Mouse (Mus musculus): ENCODE data around the gene Gm3880. TPM values are rescaled to one million over a fixed set of nuclear protein-coding genes. Genes with fewer than 3 reads are reported as not detected.

Gm3880 gene
- total and polyA plus RNA-seq, 3 experiments = not detected

DNA sequence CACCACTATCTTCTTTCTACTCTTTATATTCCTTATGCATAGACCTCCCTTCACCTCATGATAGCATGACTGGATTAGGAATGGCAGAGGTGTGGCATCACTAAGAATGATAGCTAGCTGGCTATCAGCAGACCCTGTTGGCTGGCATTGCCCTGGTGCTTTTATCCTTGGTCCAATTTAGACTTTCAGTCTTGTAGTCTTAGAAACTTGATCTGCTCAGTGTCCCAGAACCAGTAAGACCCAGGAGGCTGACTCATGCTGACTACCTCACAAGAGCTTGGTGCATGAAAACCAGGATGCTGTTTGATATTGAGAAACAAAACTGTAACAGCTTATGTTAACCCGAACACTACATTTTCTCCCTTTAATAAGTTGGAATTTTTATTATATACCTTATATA lies 41.1 kb downstream of the Gm3880 start:
- no peaks in the 10 kb centered on the region for H3K36me3 ChIP-seq (replicated peaks)
- DNase-seq (ENCODE audit: low spot score) = no peak
- H3K4me1 ChIP-seq (ENCODE audit: insufficient read depth, low read depth, low read length) = peaks cover 13% of the 10 kb centered on the region
- no peak for ATAC-seq (ENCODE audit: extremely low read depth, insufficient number of reproducible peaks, low FRiP score, poor library complexity, severe bottlenecking)
- H3K4me3 ChIP-seq (ENCODE audit: low read depth, low read length) = no peak overlapping the region
- TF ChIP-seq TAL1 (conservative IDR thresholded peaks at IDR 0.05; ENCODE audit: low read depth, low read length) = no peak
- no peak for TF ChIP-seq CTCF (IDR thresholded peaks at IDR 0.05; ENCODE audit: low read depth, low read length)
- TF ChIP-seq GATA2 (IDR thresholded peaks at IDR 0.05; ENCODE audit: borderline replicate concordance, low read depth, low read length) = no peak
- TF ChIP-seq GATA1 (IDR thresholded peaks at IDR 0.05; ENCODE audit: borderline replicate concordance, low read length) = no peak
- TF ChIP-seq POLR2AphosphoS5 (IDR thresholded peaks at IDR 0.05; ENCODE audit: insufficient replicate concordance, low read depth, low read length) = no peak
- no peaks in the 10 kb centered on the region for H3K27me3 ChIP-seq (ENCODE audit: insufficient read depth, low read length)
- no peaks in the 10 kb centered on the region for H3K9me3 ChIP-seq (replicated peaks)

DNA sequence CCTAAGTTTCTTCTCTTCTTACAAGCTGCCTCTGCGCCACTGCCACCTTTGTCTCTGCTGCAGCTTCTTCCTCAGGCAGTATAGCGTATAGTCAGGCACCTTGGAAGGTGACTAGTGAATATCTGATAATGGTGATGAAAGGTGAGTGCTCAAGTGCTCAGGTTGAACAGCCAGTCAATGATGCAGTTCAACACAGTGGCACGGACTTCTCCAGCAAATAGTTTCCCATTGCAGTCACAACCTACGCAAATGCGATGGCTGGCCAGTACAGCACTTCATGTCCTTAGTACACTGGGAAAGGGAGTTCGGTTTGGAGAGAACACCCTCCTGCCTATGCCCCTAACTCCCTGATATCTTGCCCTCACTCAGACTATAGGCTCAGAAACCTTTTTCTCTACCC lies 41.6 kb downstream of the Gm3880 start:
- ATAC-seq (ENCODE audit: extremely low read depth, insufficient number of reproducible peaks, low FRiP score, poor library complexity, severe bottlenecking) (no peak), DNase-seq (ENCODE audit: low spot score) (no peak)
- no peaks in the 10 kb centered on the region for H3K9me3 ChIP-seq (replicated peaks)
- no peak overlapping the region; the same call in 1 of the 2 replicates for H3K4me3 ChIP-seq (ENCODE audit: low read depth, low read length)
- TF ChIP-seq GATA1 (IDR thresholded peaks at IDR 0.05; ENCODE audit: borderline replicate concordance, low read length) (no peak), GATA2 (IDR thresholded peaks at IDR 0.05; ENCODE audit: borderline replicate concordance, low read depth, low read length) (no peak), CTCF (IDR thresholded peaks at IDR 0.05; ENCODE audit: low read depth, low read length) (no peak), POLR2AphosphoS5 (IDR thresholded peaks at IDR 0.05; ENCODE audit: insufficient replicate concordance, low read depth, low read length) (no peak), TAL1 (conservative IDR thresholded peaks at IDR 0.05; ENCODE audit: low read depth, low read length) (no peak)
- peaks cover 13% of the 10 kb centered on the region for H3K4me1 ChIP-seq (ENCODE audit: insufficient read depth, low read depth, low read length)
- no peaks in the 10 kb centered on the region for H3K27me3 ChIP-seq (ENCODE audit: insufficient read depth, low read length)
- no peaks in the 10 kb centered on the region for H3K36me3 ChIP-seq (replicated peaks)

DNA sequence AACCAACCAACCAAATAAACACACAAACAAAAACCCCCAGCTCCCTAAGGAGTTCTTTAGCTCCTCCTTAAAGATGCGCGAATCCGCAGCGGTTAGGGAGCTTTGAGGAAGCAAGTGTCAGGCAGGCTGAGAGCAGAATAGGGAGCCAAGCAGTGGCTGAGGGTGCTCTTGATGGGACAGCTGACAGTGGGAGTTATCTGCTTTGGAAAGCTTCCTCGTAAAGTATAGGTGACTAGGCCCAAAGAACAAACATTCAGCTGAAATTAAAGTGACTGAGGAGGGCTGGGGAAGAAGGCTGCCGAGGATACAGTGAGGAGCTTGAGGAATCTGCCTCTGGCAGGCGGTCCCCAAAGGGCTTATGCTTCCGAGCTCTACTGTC lies 42.2 kb downstream of the Gm3880 start:
- Histone ChIP-seq H3K9me3 (replicated peaks) (no peaks in the 10 kb centered on the region), H3K4me1 (ENCODE audit: insufficient read depth, low read depth, low read length) (peaks cover 13% of the 10 kb centered on the region), H3K36me3 (replicated peaks) (no peaks in the 10 kb centered on the region), H3K27me3 (ENCODE audit: insufficient read depth, low read length) (no peaks in the 10 kb centered on the region), H3K4me3 (ENCODE audit: low read depth, low read length) (peak overlapping the region; percentile 74)
- DNase-seq (ENCODE audit: low spot score) (peak; percentile 2), ATAC-seq (ENCODE audit: extremely low read depth, insufficient number of reproducible peaks, low FRiP score, poor library complexity, severe bottlenecking) (0 out of 2 replicates have a peak, but pooled peaks have one; percentile 8)
- no peak for TF ChIP-seq TAL1 (conservative IDR thresholded peaks at IDR 0.05; ENCODE audit: low read depth, low read length)

- Histone ChIP-seq H3K4me1 (ENCODE audit: insufficient read depth, low read depth, low read length) (peaks cover 13% of the 10 kb centered on the region), H3K27me3 (ENCODE audit: insufficient read depth, low read length) (no peaks in the 10 kb centered on the region), H3K36me3 (replicated peaks) (no peaks in the 10 kb centered on the region), H3K4me3 (ENCODE audit: low read depth, low read length) (peak within 1 kb of the TSS; percentile 74), H3K9me3 (replicated peaks) (no peaks in the 10 kb centered on the region)
- no peak for TF ChIP-seq GATA2 (IDR thresholded peaks at IDR 0.05; ENCODE audit: borderline replicate concordance, low read depth, low read length)
- TF ChIP-seq TAL1 (conservative IDR thresholded peaks at IDR 0.05; ENCODE audit: low read depth, low read length) = no peak
- TF ChIP-seq GATA1 (IDR thresholded peaks at IDR 0.05; ENCODE audit: borderline replicate concordance, low read length) = no peak
- TF ChIP-seq POLR2AphosphoS5 (IDR thresholded peaks at IDR 0.05; ENCODE audit: insufficient replicate concordance, low read depth, low read length) = no peak
- TF ChIP-seq CTCF (IDR thresholded peaks at IDR 0.05; ENCODE audit: low read depth, low read length) = no peak
- DNase-seq (ENCODE audit: low spot score) = peak; percentile 46
- ATAC-seq (ENCODE audit: extremely low read depth, insufficient number of reproducible peaks, low FRiP score, poor library complexity, severe bottlenecking) = peak; percentile 63
Observed at GRCm38 (mm10) chrX:102643823-102644572, 42.8 kb downstream of the Gm3880 start, which contains the start of gene Phka1. Phka1 (minus strand) TSS chrX:102644246.

Other genes starting within 250 kb of the Gm3880 start
- gene Hdac8, start 181.6 kb downstream of the Gm3880 start, total RNA-seq (2014; fragmentation: Nextera tagmentation) = 17.6 TPM in 2 replicates
- 13.3 and 13.6 TPM in 2 replicates for gene Hdac8, start 181.6 kb downstream of the Gm3880 start, total RNA-seq (2017)
- gene Hdac8, start 181.6 kb downstream of the Gm3880 start, polyA plus RNA-seq (2012) = 5.0 and 7.5 TPM in 2 replicates
- gene Phka1, start 42.7 kb downstream of the Gm3880 start, total RNA-seq (2014; fragmentation: Nextera tagmentation) = 7.7 and 8.2 TPM in 2 replicates
- gene Phka1, start 42.7 kb downstream of the Gm3880 start, total RNA-seq (2017) = 5.5 and 5.8 TPM in 2 replicates
- gene Phka1, start 42.7 kb downstream of the Gm3880 start, polyA plus RNA-seq (2012) = 1.1 and 1.2 TPM in 2 replicates
- not detected in 2 replicates for gene Gm9112, start 20.7 kb upstream of the Gm3880 start, total RNA-seq (2014; fragmentation: Nextera tagmentation)
- gene Gm9112, start 20.7 kb upstream of the Gm3880 start, total RNA-seq (2017) = not detected in 2 replicates
- gene Gm9112, start 20.7 kb upstream of the Gm3880 start, polyA plus RNA-seq (2012) = not detected in 2 replicates
- not detected in 2 replicates for gene Dmrtc1b, start 20.9 kb upstream of the Gm3880 start, total RNA-seq (2014; fragmentation: Nextera tagmentation)
- not detected in 2 replicates for gene Dmrtc1b, start 20.9 kb upstream of the Gm3880 start, total RNA-seq (2017)
- gene Dmrtc1b, start 20.9 kb upstream of the Gm3880 start, polyA plus RNA-seq (2012) = not detected in 2 replicates
- not detected in 2 replicates for gene Dmrtc1c1, start 116.0 kb upstream of the Gm3880 start, total RNA-seq (2014; fragmentation: Nextera tagmentation)
- gene Dmrtc1c1, start 116.0 kb upstream of the Gm3880 start, total RNA-seq (2017) = not detected in 2 replicates
- gene Dmrtc1c1, start 116.0 kb upstream of the Gm3880 start, polyA plus RNA-seq (2012) = not detected in 2 replicates
- not detected in 2 replicates for gene Dmrtc1c2, start 167.6 kb upstream of the Gm3880 start, total RNA-seq (2014; fragmentation: Nextera tagmentation)
- not detected in 2 replicates for gene Dmrtc1c2, start 167.6 kb upstream of the Gm3880 start, total RNA-seq (2017)
- not detected in 2 replicates for gene Dmrtc1c2, start 167.6 kb upstream of the Gm3880 start, polyA plus RNA-seq (2012)
- not detected in 2 replicates for gene 1700031F05Rik, start 181.0 kb upstream of the Gm3880 start, total RNA-seq (2014; fragmentation: Nextera tagmentation)
- gene 1700031F05Rik, start 181.0 kb upstream of the Gm3880 start, total RNA-seq (2017) = not detected in 2 replicates
- gene 1700031F05Rik, start 181.0 kb upstream of the Gm3880 start, polyA plus RNA-seq (2012) = not detected in 2 replicates
- gene Dmrtc1a, start 221.7 kb upstream of the Gm3880 start, total RNA-seq (2014; fragmentation: Nextera tagmentation) = not detected in 2 replicates
- not detected in 2 replicates for gene Dmrtc1a, start 221.7 kb upstream of the Gm3880 start, total RNA-seq (2017)
- not detected in 2 replicates for gene Dmrtc1a, start 221.7 kb upstream of the Gm3880 start, polyA plus RNA-seq (2012)
- gene 1700011M02Rik, start 221.9 kb upstream of the Gm3880 start, total RNA-seq (2014; fragmentation: Nextera tagmentation) = not detected in 2 replicates
- gene 1700011M02Rik, start 221.9 kb upstream of the Gm3880 start, total RNA-seq (2017) = not detected in 2 replicates
- gene 1700011M02Rik, start 221.9 kb upstream of the Gm3880 start, polyA plus RNA-seq (2012) = not detected in 2 replicates
- not detected in 2 replicates for gene 1700018G05Rik, start 241.4 kb upstream of the Gm3880 start, total RNA-seq (2014; fragmentation: Nextera tagmentation)
- gene 1700018G05Rik, start 241.4 kb upstream of the Gm3880 start, total RNA-seq (2017) = not detected in 2 replicates
- not detected in 2 replicates for gene 1700018G05Rik, start 241.4 kb upstream of the Gm3880 start, polyA plus RNA-seq (2012)

Measured in G1E (cell line).